Mouse (Mus musculus) MEL (cell line): ENCODE measurements at regions not wholly inside any gene's neighbourhood (a gene's known extent, or its start where the extent isn't known, plus 50 kb on each side); places are given as distances from the start of the nearest gene placed in this dataset.

Experiments
- DNase-seq: peaks from one replicate; pipeline ENCODE4 v3.0.0; 2011; ENCODE audit warnings: low read depth, low spot score
- H3K27ac ChIP-seq: 2 replicates; pipeline ENCODE4 v1.5.1; 2012; ENCODE audit warnings: low read depth, mild to moderate bottlenecking, control low read depth, low read length, moderate library complexity; ENCODE audit not compliant: control insufficient read depth
- H3K27me3 ChIP-seq, 2 experiments: fragments of 150-350 bp in 1 of 2; sonication (generic) in 1 of 2; 2 replicates each; pipeline ENCODE4 v1.6.1; 2012; ENCODE audit warnings: low read length in 2 of 2, mild to moderate bottlenecking in 2 of 2, improper control_type of control experiment in 1 of 2, moderate library complexity in 1 of 2; ENCODE audit not compliant: insufficient read depth in 2 of 2, control insufficient read depth in 1 of 2
- H3K36me3 ChIP-seq, 2 experiments: 2 replicates each; pipeline ENCODE4 v1.6.1; 2012 to 2014; ENCODE audit warnings: low read length in 2 of 2, improper control_type of control experiment in 1 of 2, inconsistent platforms in 1 of 2, mild to moderate bottlenecking in 1 of 2; ENCODE audit not compliant: insufficient read depth in 2 of 2, control insufficient read depth in 1 of 2
- H3K4me1 ChIP-seq, 2 experiments: fragments of 150-350 bp in 1 of 2; sonication (generic) in 1 of 2; 2 replicates each; pipeline ENCODE4 v1.6.1; 2012; ENCODE audit warnings: low read length in 2 of 2, improper control_type of control experiment in 1 of 2, mild to moderate bottlenecking in 1 of 2; ENCODE audit not compliant: insufficient read depth in 2 of 2, control insufficient read depth in 1 of 2
- H3K4me3 ChIP-seq, 2 experiments: fragments of 150-350 bp in 1 of 2; sonication (generic) in 1 of 2; 2 replicates each; pipeline ENCODE4 v1.5.1; 2012; ENCODE audit warnings: low read depth in 2 of 2, low read length in 2 of 2, mild to moderate bottlenecking in 2 of 2, moderate library complexity in 2 of 2, control low read depth in 1 of 2, improper control_type of control experiment in 1 of 2; ENCODE audit not compliant: control insufficient read depth in 1 of 2, insufficient read depth in 1 of 2
- H3K79me2 ChIP-seq: 2 replicates; pipeline ENCODE4 v1.6.1; 2012; ENCODE audit warnings: mild to moderate bottlenecking, low read length, moderate library complexity; ENCODE audit not compliant: control insufficient read depth, poor library complexity, insufficient read depth
- H3K9ac ChIP-seq: 2 replicates; pipeline ENCODE4 v1.6.1; 2012; ENCODE audit warnings: low read depth, mild to moderate bottlenecking, control low read depth, low read length, moderate library complexity; ENCODE audit not compliant: control insufficient read depth, poor library complexity, severe bottlenecking
- H3K9me3 ChIP-seq: fragments of 150-350 bp; sonication (generic); replicated peaks from 2 replicates; pipeline ENCODE4 v1.6.1; 2012; ENCODE audit warnings: mild to moderate bottlenecking, low read length, improper control_type of control experiment, moderate library complexity; ENCODE audit not compliant: insufficient read depth
- EP300 ChIP-seq, 2 experiments: IDR thresholded peaks; 2 replicates each; pipeline ENCODE4 v1.6.1; 2011; ENCODE audit warnings: improper control_type of control experiment in 2 of 2, low read length in 2 of 2, low read depth in 1 of 2, mild to moderate bottlenecking in 1 of 2
- MAFK ChIP-seq: IDR thresholded peaks from 2 replicates; pipeline ENCODE4 v1.6.1; 2011; ENCODE audit warnings: low read depth, mild to moderate bottlenecking, low read length, improper control_type of control experiment, borderline replicate concordance
- ZKSCAN1 ChIP-seq: IDR thresholded peaks from 2 replicates; pipeline ENCODE4 v1.6.1; 2012; ENCODE audit warnings: low read depth, mild to moderate bottlenecking, inconsistent platforms, low read length, improper control_type of control experiment, moderate library complexity

DNA sequence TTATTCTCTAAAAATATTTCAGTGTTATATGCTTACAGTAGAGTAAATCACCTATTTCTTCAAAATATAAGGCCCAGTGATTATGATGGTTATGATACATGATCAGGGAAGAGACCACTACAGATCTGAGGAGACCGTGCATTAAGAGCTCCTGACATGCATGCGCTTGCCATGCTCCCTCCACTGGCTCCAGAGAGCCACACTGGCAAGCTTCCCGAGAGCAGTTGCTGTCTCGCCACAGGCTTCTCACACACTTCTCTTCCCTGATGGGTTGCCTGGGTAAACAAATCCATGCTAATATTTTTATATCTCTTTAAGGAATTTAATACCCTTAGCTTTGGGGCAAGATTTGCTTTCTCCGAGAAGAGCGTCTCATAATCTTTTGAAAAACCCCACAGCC lies 50.9 kb upstream of the Cntn1 start:
- H3K79me2 ChIP-seq: no peaks in the 10 kb centered on the region
- no peak overlapping the region for H3K9ac ChIP-seq
- no peaks in the 10 kb centered on the region for H3K4me1 ChIP-seq
- no peaks in the 10 kb centered on the region for H3K27me3 ChIP-seq
- no peak overlapping the region for H3K27ac ChIP-seq
- no peak overlapping the region for H3K4me3 ChIP-seq
- no peaks in the 10 kb centered on the region for H3K9me3 ChIP-seq
- no peaks in the 10 kb centered on the region for H3K36me3 ChIP-seq
- TF ChIP-seq MAFK (no peak), ZKSCAN1 (no peak), EP300 (IDR thresholded peaks at IDR 0.05; ENCODE audit: low read depth in 1 of 2, low read length in 2 of 2) (no peak)
- TF ChIP-seq, all 39 proteins: peak for 0
- DNase-seq: no peak
